Mouse (Mus musculus) lung, postnatal 0 days (tissue): Measurements from ENCODE around the gene Atp1b1. TPM values are rescaled to one million over a fixed set of nuclear protein-coding genes. Genes with fewer than 3 reads are reported as not detected.

Experiments
- ATAC-seq: fragments of 200-750 bp; cut with Nextera tagmentation; 2 replicates; pipeline ENCODE4 v1.8.0; 2017; ENCODE audit warnings: moderate library complexity
- DNase-seq: peaks from one replicate; pipeline ENCODE4 v3.0.0-alpha.2; 2016; ENCODE audit warnings: low spot score
- H3K27ac ChIP-seq: fragments of 300-500 bp; sonication (generic); 2 replicates; pipeline ENCODE4 v1.5.1; 2014; ENCODE audit warnings: antibody characterized with exemption, mild to moderate bottlenecking, low read length, mixed read lengths
- H3K27me3 ChIP-seq: fragments of 300-500 bp; sonication (generic); replicated peaks from 2 replicates; pipeline ENCODE4 v1.6.1; 2014; ENCODE audit warnings: low read length, mixed read lengths; ENCODE audit not compliant: insufficient read depth
- H3K36me3 ChIP-seq: fragments of 300-500 bp; sonication (generic); 2 replicates; pipeline ENCODE4 v1.6.1; 2014; ENCODE audit warnings: low read length, mixed read lengths; ENCODE audit not compliant: insufficient read depth
- H3K4me1 ChIP-seq: fragments of 300-500 bp; sonication (generic); 2 replicates; pipeline ENCODE4 v1.6.1; 2014; ENCODE audit warnings: antibody characterized with exemption, low read depth, low read length, mixed read lengths; ENCODE audit not compliant: insufficient read depth
- H3K4me2 ChIP-seq: fragments of 300-500 bp; sonication (generic); replicated peaks from 2 replicates; pipeline ENCODE4 v1.6.1; 2014; ENCODE audit warnings: low read depth, mild to moderate bottlenecking, low read length, moderate library complexity, mixed read lengths
- H3K4me3 ChIP-seq: fragments of 300-500 bp; sonication (generic); 2 replicates; pipeline ENCODE4 v1.5.1; 2014; ENCODE audit warnings: low read depth, low read length
- H3K9ac ChIP-seq: fragments of 300-500 bp; sonication (generic); replicated peaks from 2 replicates; pipeline ENCODE4 v1.6.1; 2014; ENCODE audit warnings: low read depth, mild to moderate bottlenecking
- H3K9me3 ChIP-seq: fragments of 300-500 bp; sonication (generic); 2 replicates; pipeline ENCODE4 v1.6.1; 2016; ENCODE audit warnings: low read length, mixed read lengths
- CTCF ChIP-seq: IDR thresholded peaks from 2 replicates; pipeline ENCODE4 v1.5.1; 2016; ENCODE audit warnings: antibody characterized with exemption, mild to moderate bottlenecking
- EP300 ChIP-seq: IDR thresholded peaks from 2 replicates; pipeline ENCODE4 v1.6.1; 2016; ENCODE audit warnings: antibody characterized with exemption, mild to moderate bottlenecking, control low read depth
- WGBS: fragments of 180-500 bp; shearing (Covaris S2); extraction: QIAGEN DNeasy Blood & Tissue Kit; methylation state at CpG from one replicate; pipeline ENCODE4 v1.1.7; 2014; 5-methylcytosine and 5-hydroxymethylcytosine counted together
- polyA plus RNA-seq: library from polyadenylated mRNA; unstranded; fragments of >200 nt; fragmentation: Nextera tagmentation; extraction: Ambion mirVana; gene quantifications from 2 replicates; pipeline ENCODE4 v1.2.1, GENCODE M21; 2015

Gene Atp1b1
- polyA plus RNA-seq, 1 experiment from 2014 or later = 444 TPM

DNA sequence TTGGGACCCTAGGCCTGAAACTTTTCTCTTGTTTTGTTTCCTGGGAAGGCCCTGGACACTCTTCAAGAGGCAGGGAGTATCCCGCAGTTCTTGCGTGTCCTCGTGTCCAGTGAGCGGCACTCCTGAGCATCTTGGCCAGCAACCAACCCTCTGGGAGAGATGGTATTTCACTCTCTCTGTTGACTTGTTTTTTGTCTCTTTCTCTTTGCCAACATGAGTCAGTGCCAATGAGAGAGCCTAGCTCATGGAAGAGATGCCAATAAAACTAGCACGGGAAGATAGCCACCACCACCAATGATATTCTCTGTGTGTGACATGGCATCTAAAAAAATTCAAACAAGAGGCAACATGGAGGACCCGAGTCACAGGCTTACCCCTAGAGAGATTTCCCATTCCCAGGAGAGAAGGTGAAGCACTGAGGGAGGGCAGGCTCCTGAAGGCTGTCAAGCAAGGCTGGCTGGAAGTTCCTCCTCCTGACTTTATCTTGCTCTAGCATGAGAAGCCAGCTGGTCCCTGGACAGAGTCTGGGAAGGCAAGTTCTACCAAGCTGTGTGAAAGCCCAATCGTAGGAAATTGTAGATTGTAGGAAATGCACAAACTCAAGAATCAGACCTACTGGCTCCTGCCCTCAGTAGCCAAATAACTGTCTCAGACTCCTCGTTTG, 35.0 kb upstream of the Atp1b1 start:
- 59% methylated on average over 8 of the region's 8 CpGs for WGBS
- no peak for DNase-seq
- Histone ChIP-seq H3K4me3 (no peak overlapping the region), H3K4me1 (no peaks in the 10 kb centered on the region), H3K9me3 (no peaks in the 10 kb centered on the region), H3K27me3 (no peaks in the 10 kb centered on the region), H3K4me2 (no peak overlapping the region), H3K9ac (no peak overlapping the region), H3K27ac (no peak overlapping the region), H3K36me3 (no peaks in the 10 kb centered on the region)
- TF ChIP-seq CTCF (no peak), EP300 (no peak)
- no peak for ATAC-seq

GRCm38 (mm10) chr1:164492476-164492875, 34.3 kb upstream of the Atp1b1 start:
- no peak overlapping the region for H3K27ac ChIP-seq
- no peak overlapping the region for H3K9ac ChIP-seq
- H3K4me1 ChIP-seq = no peaks in the 10 kb centered on the region
- TF ChIP-seq EP300 = no peak
- TF ChIP-seq CTCF = no peak
- H3K4me3 ChIP-seq = no peak overlapping the region
- H3K27me3 ChIP-seq = no peaks in the 10 kb centered on the region
- ATAC-seq (no peak), DNase-seq (no peak)
- no peak overlapping the region for H3K4me2 ChIP-seq
- no peaks in the 10 kb centered on the region for H3K36me3 ChIP-seq
- 67% methylated on average over 3 of the region's 3 CpGs for whole genome bisulfite sequencing
- H3K9me3 ChIP-seq = no peaks in the 10 kb centered on the region

- H3K9ac ChIP-seq = no peak overlapping the region
- H3K4me1 ChIP-seq = no peaks in the 10 kb centered on the region
- TF ChIP-seq CTCF (no peak), EP300 (no peak)
- H3K36me3 ChIP-seq = no peaks in the 10 kb centered on the region
- H3K27me3 ChIP-seq = no peaks in the 10 kb centered on the region
- no peak overlapping the region for H3K27ac ChIP-seq
- no peak for DNase-seq
- H3K9me3 ChIP-seq = no peaks in the 10 kb centered on the region
- no peak overlapping the region for H3K4me3 ChIP-seq
- H3K4me2 ChIP-seq = no peak overlapping the region
- ATAC-seq = no peak
- 71% methylated on average over 3 of the region's 3 CpGs for WGBS
Observed at GRCm38 (mm10) chr1:164489961-164490594, 31.9 kb upstream of the Atp1b1 start.

GRCm38 (mm10) chr1:164483728-164484127, 25.6 kb upstream of the Atp1b1 start:
- Histone ChIP-seq H3K4me3 (no peak overlapping the region), H3K4me1 (no peaks in the 10 kb centered on the region), H3K27me3 (no peaks in the 10 kb centered on the region), H3K9ac (no peak overlapping the region), H3K9me3 (no peaks in the 10 kb centered on the region), H3K4me2 (no peak overlapping the region), H3K27ac (no peak overlapping the region), H3K36me3 (no peaks in the 10 kb centered on the region)
- TF ChIP-seq CTCF (no peak), EP300 (no peak)
- DNase-seq = no peak
- ATAC-seq = no peak

DNA sequence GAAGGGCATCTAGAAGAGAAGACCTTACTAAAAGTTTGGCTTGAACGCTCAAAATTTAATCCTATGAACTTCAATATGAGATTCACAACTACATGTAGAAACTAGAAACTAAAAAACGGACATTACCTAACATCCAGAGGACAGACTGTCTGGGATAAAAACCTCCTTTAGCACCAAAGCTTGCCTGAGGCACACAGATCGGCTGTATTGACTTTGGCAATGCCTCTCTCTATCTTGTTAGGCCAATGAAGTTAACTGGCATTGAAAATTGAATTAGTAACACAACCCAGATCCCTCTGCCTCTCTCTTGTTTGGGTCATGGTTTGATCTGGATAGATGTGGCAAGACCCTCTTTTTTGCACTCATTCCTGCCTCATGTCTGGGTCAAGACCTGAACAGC, 24.7 kb upstream of the Atp1b1 start:
- TF ChIP-seq CTCF (no peak), EP300 (no peak)
- Histone ChIP-seq H3K4me1 (no peaks in the 10 kb centered on the region), H3K27ac (no peak overlapping the region), H3K27me3 (no peaks in the 10 kb centered on the region), H3K36me3 (no peaks in the 10 kb centered on the region), H3K9ac (no peak overlapping the region), H3K4me3 (no peak overlapping the region), H3K4me2 (no peak overlapping the region), H3K9me3 (no peaks in the 10 kb centered on the region)
- 88% methylated on average over 3 of the region's 3 CpGs for WGBS
- DNase-seq (no peak), ATAC-seq (no peak)

DNA sequence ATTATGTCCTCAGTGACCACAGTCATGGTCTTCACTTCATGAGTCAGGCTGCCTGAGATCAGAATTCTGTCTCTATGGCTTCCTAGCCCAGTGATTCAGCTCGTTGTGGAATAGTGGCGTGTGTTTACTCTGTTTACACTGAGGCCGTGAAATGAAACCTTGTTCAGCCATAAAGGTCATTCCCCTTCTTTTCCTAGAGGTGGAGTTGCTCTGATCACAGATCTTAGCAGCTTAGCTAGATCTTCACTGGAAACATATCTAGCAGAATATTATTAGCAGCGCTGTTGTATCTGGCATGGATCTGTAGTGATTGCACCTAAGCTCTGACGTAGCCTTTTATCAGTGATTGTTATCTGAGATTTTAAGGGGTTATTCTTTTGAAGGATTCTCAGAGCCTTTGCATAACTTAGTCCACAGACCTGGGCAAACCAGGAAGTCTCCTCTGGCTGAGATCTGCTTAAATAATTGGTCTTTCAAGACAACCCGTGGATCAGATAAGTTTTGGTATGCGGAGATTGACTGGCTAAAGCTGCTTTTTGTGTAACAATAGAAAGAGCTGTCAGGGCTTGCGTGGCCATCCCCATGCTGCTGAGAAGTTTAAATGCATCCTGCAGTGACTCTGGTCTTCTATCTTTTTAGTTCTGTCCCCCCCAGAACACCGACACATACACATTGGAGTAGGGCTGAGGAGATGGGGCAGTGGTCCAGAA, 23.6 kb upstream of the Atp1b1 start:
- Histone ChIP-seq H3K9me3 (no peaks in the 10 kb centered on the region), H3K9ac (no peak overlapping the region), H3K27me3 (no peaks in the 10 kb centered on the region), H3K36me3 (no peaks in the 10 kb centered on the region), H3K4me3 (no peak overlapping the region), H3K4me1 (no peaks in the 10 kb centered on the region), H3K27ac (no peak overlapping the region), H3K4me2 (no peak overlapping the region)
- 40% methylated on average over 9 of the region's 9 CpGs for WGBS
- TF ChIP-seq EP300 (no peak; the same call in 1 of the 2 replicates), CTCF (no peak; the same call in 1 of the 2 replicates)
- DNase-seq (peak; percentile 34), ATAC-seq (peak; percentile 55; the same call in 1 of the 2 replicates)
